Mouse (Mus musculus): ENCODE results near the gene Nfyb.

The Nfyb gene

DNA sequence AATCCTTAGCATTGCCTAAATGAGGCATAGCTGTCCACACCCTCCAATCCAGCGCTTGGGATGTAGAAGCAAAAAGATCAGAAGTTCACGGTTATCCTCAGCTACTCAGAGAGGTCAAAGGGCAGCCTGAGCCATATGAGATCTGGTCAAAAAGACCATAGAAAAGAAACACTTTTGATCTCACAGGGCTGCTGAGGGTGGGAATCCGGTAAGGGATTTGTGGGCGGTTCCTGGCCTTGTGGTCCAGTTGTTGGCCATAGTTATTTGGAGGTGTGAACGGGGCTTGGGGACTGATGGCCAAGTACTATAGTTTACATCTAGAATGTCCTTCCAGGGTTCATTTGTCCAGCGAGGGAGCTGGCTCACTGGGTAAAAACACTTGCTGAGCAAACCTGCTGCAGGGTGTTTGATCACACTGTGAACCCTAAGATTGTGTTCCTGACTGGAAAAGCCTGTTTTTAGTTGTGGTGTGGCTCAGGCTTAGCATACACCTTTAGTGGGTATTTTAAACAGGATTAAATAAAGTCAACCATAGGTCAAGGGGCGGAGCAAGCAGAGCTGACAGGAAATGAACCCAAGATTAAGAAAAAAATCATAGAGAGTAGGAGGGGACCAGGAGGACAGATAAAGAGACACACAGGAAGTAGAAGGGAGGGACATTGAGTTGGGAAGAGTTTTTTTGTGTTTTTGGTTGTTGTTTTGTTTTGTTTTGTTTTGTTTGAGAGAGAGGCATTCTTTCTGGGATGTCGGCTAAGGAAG lies 15.0 kb upstream of the Nfyb start:
- no peak for DNase-seq

DNA sequence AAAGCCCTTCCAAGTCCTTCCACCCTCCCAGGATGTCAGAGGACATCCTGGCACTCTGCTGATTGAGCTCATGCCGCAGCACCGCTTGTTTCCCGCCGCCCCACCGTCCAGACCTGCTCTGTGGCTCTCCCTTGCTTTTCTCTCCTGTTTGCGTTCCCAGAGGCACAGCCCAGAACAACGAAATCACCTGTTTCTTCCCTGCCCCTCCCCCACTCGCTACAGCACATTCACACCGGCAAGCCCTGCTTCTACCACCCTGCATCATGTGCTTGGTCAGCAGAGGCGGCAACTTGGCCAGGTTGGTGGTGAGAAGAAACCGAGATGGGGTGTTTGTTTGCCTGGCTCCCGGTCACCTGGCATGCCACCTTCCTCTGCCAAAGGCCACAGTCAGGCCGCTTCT lies 13.9 kb upstream of the Nfyb start:
- no peak for DNase-seq

DNA sequence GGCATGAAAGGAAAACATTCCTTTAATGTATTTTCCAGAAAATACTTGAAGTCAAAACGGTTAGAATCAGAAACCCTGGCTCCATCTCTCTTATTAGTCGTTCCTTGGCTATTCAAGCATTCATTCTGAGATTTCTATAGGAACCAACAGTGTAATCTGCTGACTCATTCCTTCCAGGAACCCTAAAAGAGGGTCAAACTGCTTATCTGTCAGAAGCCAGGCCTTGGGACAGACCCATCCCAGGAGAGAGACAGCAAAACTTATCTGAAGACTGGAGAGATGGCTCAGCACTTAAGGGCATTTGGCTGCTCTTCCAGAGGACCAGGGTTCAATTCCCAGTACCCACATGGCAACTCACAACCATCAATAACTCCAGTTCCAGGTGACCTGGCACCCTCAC lies 13.1 kb upstream of the Nfyb start:
- DNase-seq = no peak

DNA sequence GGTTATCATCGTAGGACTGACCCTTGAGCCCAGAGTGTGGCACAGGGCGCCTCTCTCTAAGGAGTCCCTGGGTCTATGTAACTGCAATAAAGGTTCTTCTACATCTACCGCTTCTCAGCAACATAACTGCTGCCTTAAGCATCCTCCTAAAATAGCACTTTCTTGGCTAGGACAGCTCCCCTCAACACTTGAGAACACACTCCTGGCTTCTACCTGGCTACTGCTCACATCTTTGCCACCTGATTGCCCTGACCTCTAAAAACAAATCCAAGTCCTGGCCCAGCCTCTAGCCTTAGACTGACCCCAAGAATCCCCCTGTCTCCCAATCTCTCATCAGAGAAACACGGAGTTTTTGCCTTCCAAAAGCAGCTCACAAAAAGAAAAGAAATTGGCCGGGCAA lies 10.9 kb upstream of the Nfyb start:
- no peak for DNase-seq

DNA sequence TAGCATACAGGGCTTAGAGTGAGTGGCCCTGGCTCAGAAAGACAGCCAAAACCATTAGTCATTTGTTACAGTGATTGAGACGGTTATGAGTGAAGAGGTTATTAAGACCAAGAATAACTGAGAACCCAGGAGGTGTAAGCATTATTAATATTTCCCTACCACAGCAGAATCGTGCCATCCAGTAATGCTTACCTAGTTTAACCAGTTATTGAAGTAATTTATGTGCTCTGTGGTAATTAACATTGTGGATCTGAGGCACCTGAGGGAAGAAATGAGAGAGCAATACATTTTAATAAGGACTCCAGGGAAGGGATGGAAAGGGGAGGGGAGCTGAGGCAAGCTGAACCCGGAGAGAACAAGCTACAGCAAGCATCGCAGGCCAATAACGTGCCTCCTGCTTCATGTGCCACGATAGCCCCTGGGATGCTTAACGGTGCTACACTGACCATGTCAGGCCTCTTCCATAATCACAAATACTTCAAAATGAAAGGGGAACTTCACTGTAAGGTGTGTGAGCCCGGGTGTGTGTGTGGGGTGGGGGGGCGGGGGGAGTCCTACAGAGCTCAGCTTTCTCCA lies 7.7 kb upstream of the Nfyb start:
- no peak for DNase-seq

DNA sequence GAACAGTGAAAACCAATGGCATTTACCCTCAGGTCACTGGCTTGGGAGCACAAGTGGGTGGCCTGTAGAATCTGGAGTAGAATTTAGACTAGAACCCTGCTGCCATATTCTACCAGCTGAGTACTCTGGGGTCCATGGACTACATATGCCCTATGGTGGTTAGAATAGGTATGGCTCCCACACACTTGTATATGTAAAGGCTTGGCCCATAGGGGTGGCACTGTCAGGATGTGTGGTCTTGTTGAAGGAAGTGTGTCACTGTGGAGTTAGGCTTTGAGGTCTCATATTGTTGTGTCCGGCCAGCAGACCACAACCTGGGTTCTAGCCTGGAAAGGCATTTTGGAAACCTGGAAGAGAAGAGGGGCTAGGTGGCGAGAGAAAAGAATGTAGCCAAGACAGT lies 6.8 kb upstream of the Nfyb start:
- no peak for DNase-seq

DNA sequence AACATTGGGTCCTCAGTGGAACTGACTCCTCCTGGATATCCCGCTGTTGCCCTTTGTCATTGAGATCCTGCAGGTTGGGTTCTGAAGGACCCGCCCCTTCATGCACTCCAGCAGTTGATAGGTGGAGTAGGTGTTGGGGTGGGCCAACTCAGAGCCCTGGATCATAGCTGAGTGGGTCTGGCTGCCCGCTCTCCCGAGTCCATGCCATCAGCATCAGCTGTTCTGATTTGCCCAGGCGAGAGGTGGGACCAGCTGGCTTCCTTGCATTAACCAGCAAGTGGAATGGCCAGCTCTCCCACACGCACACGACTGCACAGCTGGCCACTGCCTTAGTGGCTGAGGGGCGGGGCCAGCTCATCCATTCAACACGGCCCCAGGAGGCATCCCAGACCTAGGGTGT lies 5.0 kb upstream of the Nfyb start:
- DNase-seq = peak; percentile 30 to 37

DNA sequence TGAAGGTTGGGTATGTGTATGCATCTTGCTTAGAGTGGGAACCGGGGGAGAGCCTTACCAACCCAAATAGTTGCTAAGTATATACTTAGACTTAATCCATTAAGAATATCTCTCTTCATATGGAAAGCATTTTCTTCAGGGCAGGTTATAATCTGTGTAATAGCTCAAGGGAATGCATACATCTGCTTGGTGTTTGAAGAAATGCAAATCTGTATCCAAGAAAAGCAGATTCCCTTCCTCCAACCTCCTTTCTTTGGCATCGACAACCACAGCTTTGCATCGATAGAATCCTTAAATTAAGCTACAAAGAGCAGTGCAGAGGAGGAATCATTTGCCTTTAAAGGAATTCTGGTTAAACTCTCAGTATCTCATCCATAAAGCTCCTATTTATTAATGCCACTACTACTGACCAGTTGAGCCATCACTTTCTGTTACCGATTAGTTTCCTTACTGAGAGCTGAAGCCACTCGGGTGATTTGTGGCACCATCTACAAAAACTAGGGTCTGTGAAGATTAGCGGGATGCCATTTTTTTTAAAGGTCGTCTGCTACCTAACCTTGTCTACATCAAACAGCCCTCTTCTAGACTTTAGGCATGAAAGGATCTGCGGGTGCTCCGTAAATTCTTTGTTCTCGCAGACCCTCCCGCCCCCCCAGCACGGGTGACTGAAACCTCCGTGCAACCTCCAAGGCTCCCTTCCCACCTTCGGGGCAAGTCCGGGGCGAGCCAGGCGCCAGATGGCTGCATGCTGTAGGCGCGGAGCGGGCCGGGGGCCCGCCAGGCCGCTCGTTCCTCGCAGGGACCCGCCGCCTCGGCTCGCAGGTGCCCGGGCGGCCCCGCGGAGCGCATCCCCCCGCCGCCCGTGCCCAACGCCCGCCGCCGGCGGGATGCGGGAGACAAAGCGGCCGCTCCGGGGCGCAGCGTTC lies 925 bp downstream of the Nfyb start:
- DNase-seq = peak; percentile 79 to 80

DNA sequence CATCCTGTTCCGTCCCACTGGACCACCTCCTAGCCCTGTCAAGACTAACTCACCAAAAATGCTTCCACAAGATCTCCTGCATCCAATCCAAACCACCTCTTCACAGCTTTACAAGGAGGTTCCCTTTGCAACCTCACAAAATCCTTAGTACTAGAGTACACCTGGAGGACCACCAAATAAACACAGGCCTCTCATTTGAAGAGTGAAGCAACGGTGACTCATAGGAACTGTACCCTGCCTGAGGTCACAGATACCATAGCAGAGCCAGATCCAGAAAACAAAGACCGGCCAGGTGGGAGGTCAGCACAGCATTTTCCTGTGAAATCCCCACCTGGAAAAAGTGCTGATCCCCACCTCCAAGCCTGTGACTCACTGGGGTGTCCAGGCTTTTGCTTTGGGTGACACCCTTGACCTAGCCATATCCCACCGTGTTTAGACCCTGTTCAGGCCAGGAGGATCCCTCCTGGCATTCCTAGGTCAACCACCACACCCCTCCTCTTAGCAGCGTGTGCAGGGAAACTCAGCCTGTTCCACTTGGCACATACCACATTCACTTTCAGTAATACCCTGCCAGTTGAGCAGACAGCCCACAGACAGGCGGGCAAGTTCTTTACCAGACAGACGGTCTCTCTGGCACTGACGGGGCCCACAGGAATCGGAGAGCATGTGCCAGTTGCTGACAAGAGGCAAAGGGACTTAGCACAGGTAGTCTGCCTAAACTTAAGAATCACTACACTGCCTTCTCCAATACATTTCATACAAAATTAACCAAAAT lies 2.7 kb downstream of the Nfyb start:
- peak; percentile 74 to 90 for DNase-seq

DNA sequence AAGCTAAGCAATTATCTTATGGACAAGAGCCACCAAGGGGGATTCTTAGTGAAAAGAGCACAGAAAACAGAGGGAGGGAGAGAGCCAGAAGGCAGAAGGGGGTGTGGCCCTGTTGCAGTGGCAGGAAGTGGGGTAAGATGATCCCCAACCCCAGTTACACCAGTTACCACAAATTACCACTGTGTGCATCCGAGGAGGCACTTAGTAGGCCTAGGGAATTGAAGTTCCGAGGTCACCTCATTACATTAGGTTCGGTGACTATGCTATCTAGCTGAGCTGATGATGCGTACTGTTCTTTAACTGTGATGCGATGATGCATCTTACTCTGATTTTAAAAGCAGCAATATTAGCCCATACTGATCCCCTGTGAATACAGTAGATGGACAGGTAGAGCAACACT lies 4.2 kb downstream of the Nfyb start:
- no peak for DNase-seq

DNA sequence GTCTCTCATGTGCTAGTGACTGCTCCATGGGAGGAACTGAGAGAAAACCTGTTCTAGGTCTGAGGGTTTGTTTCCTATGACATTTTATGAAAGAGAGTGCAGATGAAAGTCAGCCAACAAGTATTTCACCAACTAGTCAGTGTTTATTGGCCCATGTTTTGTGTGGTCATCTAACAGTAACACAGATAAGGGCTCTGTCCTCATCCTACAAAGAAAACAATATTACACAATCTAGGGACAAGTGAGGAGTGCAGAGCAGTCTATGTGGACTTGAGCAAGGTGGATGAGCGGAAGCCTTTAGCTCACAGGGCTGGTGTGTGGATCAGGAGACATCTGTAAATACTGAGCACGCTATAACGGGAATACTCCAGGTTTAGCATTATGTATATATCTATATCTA lies 5.1 kb downstream of the Nfyb start:
- DNase-seq = no peak

DNA sequence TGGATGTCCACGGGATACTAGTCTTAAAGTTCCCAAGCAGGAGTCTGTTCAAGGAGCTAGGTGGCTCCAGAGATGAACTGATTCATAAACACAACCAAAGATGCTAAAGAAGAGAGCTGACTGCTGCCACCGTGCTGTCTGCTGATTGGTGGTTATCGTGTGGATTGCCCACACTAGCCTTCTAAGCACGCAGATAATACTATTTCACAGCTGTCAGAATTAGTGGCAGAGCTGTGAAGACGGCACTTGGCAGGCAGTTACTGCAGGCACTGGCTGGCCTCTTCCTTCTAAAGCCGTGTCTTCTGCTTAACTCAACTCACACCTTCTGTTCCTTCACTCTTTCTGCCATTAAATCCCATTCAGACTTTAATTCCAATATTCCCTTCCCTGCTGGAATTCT lies 5.6 kb downstream of the Nfyb start:
- DNase-seq = peak; percentile 33 to 54

DNA sequence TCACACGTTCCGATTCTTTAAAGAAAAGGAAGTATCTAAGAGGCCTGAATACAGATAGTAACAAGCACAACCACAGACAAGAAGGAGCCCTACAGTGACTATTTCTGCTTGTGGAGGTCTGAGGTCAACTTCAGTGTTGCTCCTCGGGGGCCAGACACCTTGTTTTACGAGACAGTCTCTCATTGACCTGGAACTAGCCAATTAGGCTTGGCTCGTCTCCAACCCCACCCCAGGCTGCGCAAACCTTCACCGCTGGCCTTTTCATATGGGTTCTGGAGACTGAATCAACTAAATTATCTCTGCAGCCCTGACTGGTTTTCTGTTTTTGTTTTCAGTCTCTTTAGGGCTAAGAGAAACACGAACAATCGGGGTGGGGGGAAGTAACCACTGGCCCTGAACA lies 6.6 kb downstream of the Nfyb start:
- peak; percentile 53 to 59 for DNase-seq

DNA sequence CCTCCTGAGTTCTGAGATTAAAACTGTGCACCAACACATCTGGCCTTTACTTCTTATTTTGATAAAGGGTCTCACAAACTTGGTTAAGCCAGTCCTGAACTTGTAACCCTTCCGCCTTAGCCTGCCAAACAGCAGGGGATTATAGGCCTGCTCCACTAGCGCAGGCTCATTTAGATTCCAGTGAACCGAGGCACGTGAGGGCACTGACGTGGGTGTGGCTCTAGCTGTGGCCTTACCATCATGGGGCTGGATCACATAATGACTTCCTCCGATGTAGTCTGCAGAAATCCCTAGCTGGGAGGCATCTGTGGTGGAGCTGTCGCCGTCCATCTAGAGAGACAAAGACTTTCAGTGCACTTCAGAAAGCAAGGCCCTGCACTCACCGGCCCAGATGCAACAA lies 7.5 kb downstream of the Nfyb start:
- no peak for DNase-seq

DNA sequence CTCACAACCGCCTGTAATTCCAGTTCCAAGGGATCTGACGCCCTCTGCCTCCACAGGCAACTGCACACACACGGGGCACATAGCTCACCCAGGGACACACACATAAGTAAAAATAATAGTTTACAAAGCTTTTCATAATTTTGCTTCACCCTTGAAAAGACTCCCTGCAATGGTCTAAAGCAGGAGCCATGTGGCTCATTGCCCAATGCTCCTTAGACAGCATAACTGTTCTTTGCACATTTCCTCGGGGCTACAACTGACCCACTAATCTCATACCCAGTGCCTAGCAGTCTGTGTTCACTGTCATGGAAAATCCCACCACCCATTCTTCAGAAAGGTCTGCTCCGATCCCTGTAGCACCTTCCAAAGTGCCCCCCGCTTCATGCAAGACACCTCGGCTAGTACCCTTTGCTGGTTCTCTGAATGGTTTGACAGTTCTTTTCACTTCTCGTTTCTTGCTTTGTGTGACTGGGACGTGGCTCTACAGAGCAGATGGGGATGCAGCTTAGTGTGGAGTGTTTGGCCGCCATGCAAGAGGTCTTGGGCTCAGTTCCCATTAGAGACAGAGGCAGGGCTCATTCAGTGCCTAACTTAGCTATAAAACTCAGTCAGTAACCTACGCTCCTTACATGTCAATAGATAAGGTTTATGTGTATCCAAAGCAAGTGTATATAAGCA lies 8.6 kb downstream of the Nfyb start:
- peak; percentile 64 to 71 for DNase-seq

DNA sequence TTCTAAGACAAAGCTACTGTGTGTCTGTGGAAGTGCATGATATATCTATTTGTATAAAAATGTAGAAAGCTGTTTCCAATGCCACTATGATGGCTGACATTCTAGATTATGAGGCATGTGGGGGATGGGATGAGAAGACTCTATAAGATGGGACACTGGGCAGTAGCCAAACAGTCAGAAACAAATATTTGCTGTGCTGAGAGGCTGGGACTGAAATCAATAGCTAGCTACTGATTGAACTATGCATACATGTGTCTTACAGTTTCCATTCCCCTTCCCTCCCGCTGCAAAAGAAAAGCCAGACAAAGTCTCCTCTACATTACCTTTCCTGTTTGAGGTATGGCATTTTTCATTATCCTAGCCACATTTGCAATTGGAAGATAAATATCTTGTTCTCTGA lies 9.3 kb downstream of the Nfyb start:
- no peak for DNase-seq

DNA sequence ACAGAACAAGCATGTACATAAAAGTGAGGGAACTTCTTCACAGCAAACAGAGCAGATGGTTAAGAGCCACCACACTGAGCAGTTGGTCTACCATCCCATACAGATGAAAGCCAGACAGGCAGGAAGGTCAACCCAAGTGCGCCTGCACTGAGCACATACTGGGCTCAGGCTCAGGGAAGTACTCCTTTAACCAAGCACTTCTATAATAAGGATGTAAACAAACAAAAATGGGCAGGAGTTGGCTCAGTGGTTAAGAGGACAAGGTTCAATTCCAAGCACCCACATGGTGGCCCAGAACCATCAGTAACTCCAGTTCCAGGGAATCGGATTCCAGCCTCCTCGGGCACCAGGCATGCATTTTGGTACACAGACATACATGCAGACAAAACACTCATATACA lies 11.0 kb downstream of the Nfyb start:
- DNase-seq = no peak

DNA sequence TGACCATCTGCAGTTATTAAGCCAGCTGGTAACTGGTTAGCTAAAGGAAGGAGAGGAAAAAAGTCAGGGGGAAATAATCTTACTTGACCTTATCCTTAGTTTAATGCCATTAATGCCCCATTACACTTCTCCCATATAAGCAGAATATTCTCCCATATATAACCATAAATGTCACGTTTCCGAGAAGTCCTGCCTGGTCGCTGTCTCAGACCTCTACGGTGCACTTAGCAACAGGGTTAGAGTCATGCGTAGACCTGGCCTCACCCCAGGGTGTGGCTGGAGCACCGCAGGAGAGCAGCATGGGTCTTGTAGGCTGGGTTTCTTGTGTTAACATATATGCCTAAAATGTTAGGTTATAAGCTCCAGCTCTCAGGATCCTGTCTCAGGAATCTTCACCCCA lies 13.2 kb downstream of the Nfyb start:
- DNase-seq = no peak

DNA sequence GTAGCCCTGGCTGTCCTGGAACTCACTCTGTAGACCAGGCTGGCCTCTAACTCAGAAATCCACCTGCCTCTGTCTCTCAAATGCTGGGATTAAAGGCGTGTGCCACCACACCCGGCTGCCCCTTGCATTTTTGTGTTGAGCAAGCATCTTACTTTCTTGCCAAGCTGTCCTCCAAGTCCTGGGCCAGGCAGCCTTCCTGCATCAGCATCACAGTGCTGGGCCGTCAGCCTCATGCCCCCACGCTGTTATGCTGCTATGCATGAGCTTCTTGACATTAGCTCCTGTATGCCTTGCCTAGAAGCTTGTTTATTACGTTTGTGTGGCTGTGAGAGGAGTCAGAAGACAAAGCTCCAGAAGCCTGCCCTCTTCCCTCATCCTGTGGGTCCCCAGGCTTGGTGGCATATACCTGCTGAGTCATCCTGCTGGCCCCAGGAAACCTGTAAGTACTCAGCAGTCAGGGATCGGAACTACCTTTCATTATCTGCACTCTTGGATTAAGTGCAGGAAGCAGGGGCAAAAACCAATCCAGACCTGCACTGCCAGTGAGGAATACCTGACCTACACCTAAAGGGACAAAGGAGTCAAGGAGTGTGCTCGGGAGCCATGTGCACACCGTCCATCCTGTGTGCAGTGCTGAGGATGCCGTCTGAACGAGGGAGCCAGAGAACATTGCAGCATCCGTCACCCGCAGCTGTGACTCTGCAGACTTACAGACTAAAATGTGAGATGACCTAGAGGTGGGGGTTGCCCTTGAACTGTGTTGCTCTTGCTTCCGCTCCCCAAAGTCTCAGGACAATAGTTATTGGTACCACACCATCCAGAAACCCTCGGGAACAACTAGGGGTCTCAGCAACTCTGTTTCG lies 16.7 kb downstream of the Nfyb start:
- DNase-seq = no peak

DNA sequence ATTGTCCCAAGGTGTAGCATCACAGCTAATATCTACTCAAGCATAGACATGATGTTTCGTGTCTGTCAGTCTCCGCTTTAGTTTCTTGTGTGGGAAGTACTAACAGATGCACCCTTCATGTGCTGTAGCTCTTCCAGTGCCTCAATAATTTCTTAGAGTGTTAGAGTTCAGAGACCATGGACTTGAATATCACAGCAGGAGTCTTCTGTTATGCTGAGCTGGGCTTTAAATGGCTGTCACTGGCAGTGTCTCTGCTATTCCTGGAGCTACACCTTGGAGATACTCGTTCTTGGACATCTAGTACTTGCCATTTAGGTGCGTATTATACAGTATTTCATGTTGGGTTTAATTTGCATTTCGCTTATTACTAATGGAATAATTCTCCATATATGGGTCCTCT lies 18.6 kb downstream of the Nfyb start:
- no peak for DNase-seq

DNA sequence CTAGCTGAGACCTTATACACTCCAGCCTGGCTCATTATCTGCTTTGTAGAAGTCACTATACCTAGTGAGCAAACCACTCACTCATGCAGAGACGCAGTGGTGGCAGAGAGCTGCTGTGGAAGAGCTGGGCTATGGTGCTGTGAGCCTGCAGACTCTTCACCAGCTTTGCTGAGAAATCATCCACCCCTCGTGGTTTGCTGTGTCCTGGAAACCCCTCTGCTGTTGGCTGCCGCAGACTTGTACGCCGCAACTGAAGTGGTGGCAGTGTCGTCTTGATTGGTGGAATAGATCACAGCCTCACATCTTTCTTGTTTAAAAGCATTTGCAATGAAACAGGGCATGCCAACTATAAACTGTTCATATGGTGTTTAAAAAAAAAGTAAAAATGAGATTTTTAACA lies 19.6 kb downstream of the Nfyb start:
- DNase-seq = no peak

DNA sequence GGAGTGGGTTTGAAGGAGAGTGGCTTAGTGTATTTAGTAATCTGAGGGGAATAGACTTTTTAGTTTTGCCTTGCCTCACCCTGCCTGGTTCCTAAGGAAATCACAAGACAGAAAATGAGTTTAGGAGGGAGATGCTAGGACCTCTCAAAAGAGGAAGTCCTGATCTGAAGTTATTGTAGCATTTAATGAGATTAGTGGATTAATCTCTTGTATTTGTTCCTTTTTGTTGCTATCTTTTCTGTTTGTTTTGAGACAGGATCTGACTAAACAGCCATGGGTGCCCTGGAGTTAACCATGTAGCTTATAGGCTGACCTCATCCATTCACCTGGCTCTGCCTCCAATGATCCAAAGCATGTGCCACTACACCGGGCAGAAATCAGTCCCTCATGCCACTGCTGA lies 21.4 kb downstream of the Nfyb start:
- DNase-seq = no peak
